Mouse (Mus musculus): ENCODE data around the gene Rapgef4. TPM values are rescaled to one million over a fixed set of nuclear protein-coding genes. Genes with fewer than 3 reads are reported as not detected.

Rapgef4 gene
- polyA plus RNA-seq, 1 experiment = 20.4 TPM

GRCm38 (mm10) chr2:71985730-71986129 is 4.7 kb downstream of the Rapgef4 start:
- no peak for TF ChIP-seq CTCF (IDR thresholded peaks at IDR 0.05; ENCODE audit: borderline replicate concordance, extremely low read depth, insufficient read depth, insufficient read length)
- no peak for TF ChIP-seq POLR2A (IDR thresholded peaks at IDR 0.05; ENCODE audit: borderline replicate concordance, extremely low read depth, insufficient read depth, insufficient read length, poor library complexity, severe bottlenecking)

GRCm38 (mm10) chr2:71986276-71986848 is 5.3 kb downstream of the Rapgef4 start:
- DNase-seq (ENCODE audit: low read depth) = no peak
- TF ChIP-seq CTCF (IDR thresholded peaks at IDR 0.05; ENCODE audit: borderline replicate concordance, extremely low read depth, insufficient read depth, insufficient read length) (no peak), POLR2A (IDR thresholded peaks at IDR 0.05; ENCODE audit: borderline replicate concordance, extremely low read depth, insufficient read depth, insufficient read length, poor library complexity, severe bottlenecking) (no peak)

More at GRCm38 (mm10) chr2:71985730-71986129, 4.7 kb downstream of the Rapgef4 start:
- DNase-seq (ENCODE audit: low read depth) = no peak

- DNase-seq (ENCODE audit: low read depth) = no peak
- TF ChIP-seq CTCF (IDR thresholded peaks at IDR 0.05; ENCODE audit: borderline replicate concordance, extremely low read depth, insufficient read depth, insufficient read length) = no peak
- no peak for TF ChIP-seq POLR2A (IDR thresholded peaks at IDR 0.05; ENCODE audit: borderline replicate concordance, extremely low read depth, insufficient read depth, insufficient read length, poor library complexity, severe bottlenecking)
These were observed 7.5 kb downstream of the Rapgef4 start for GRCm38 (mm10) chr2:71988572-71988971.

- no peak for DNase-seq (ENCODE audit: low read depth)
- TF ChIP-seq POLR2A (IDR thresholded peaks at IDR 0.05; ENCODE audit: borderline replicate concordance, extremely low read depth, insufficient read depth, insufficient read length, poor library complexity, severe bottlenecking) = no peak
- TF ChIP-seq CTCF (IDR thresholded peaks at IDR 0.05; ENCODE audit: borderline replicate concordance, extremely low read depth, insufficient read depth, insufficient read length) = no peak
These were observed 11.1 kb downstream of the Rapgef4 start for GRCm38 (mm10) chr2:71992129-71992528.

- DNase-seq (ENCODE audit: low read depth) = no peak
- TF ChIP-seq POLR2A (IDR thresholded peaks at IDR 0.05; ENCODE audit: borderline replicate concordance, extremely low read depth, insufficient read depth, insufficient read length, poor library complexity, severe bottlenecking) = no peak
- no peak for TF ChIP-seq CTCF (IDR thresholded peaks at IDR 0.05; ENCODE audit: borderline replicate concordance, extremely low read depth, insufficient read depth, insufficient read length)
These were observed 12.8 kb downstream of the Rapgef4 start for GRCm38 (mm10) chr2:71993729-71994423.

GRCm38 (mm10) chr2:71998531-71998930 is 17.5 kb downstream of the Rapgef4 start:
- no peak for TF ChIP-seq CTCF (IDR thresholded peaks at IDR 0.05; ENCODE audit: borderline replicate concordance, extremely low read depth, insufficient read depth, insufficient read length)
- no peak for TF ChIP-seq POLR2A (IDR thresholded peaks at IDR 0.05; ENCODE audit: borderline replicate concordance, extremely low read depth, insufficient read depth, insufficient read length, poor library complexity, severe bottlenecking)
- no peak for DNase-seq (ENCODE audit: low read depth)

- peak; percentile 34 for DNase-seq (ENCODE audit: low read depth)
- TF ChIP-seq POLR2A (IDR thresholded peaks at IDR 0.05; ENCODE audit: borderline replicate concordance, extremely low read depth, insufficient read depth, insufficient read length, poor library complexity, severe bottlenecking) = no peak
- TF ChIP-seq CTCF (IDR thresholded peaks at IDR 0.05; ENCODE audit: borderline replicate concordance, extremely low read depth, insufficient read depth, insufficient read length) = no peak
These were observed 19.1 kb downstream of the Rapgef4 start for GRCm38 (mm10) chr2:72000102-72000501.

- no peak for DNase-seq (ENCODE audit: low read depth)
- TF ChIP-seq CTCF (IDR thresholded peaks at IDR 0.05; ENCODE audit: borderline replicate concordance, extremely low read depth, insufficient read depth, insufficient read length) (no peak), POLR2A (IDR thresholded peaks at IDR 0.05; ENCODE audit: borderline replicate concordance, extremely low read depth, insufficient read depth, insufficient read length, poor library complexity, severe bottlenecking) (no peak)
These were observed 21.9 kb downstream of the Rapgef4 start for GRCm38 (mm10) chr2:72002843-72003370.

GRCm38 (mm10) chr2:72003756-72004525 is 22.9 kb downstream of the Rapgef4 start:
- no peak for DNase-seq (ENCODE audit: low read depth)
- TF ChIP-seq POLR2A (IDR thresholded peaks at IDR 0.05; ENCODE audit: borderline replicate concordance, extremely low read depth, insufficient read depth, insufficient read length, poor library complexity, severe bottlenecking) = no peak
- no peak for TF ChIP-seq CTCF (IDR thresholded peaks at IDR 0.05; ENCODE audit: borderline replicate concordance, extremely low read depth, insufficient read depth, insufficient read length)

- TF ChIP-seq CTCF (IDR thresholded peaks at IDR 0.05; ENCODE audit: borderline replicate concordance, extremely low read depth, insufficient read depth, insufficient read length) = no peak
- TF ChIP-seq POLR2A (IDR thresholded peaks at IDR 0.05; ENCODE audit: borderline replicate concordance, extremely low read depth, insufficient read depth, insufficient read length, poor library complexity, severe bottlenecking) = no peak
- DNase-seq (ENCODE audit: low read depth) = peak; percentile 44
These were observed 24.0 kb downstream of the Rapgef4 start for GRCm38 (mm10) chr2:72005051-72005450.

Measured in brain, embryonic 14.5 days (tissue).